ENCODE assay signal across 17 mouse cellular contexts in genomic region chr12:67267409-67267808, GRCm38 (mm10). TPM values are rescaled to one million over a fixed set of nuclear protein-coding genes. Genes with fewer than 3 reads are reported as not detected.
DNase-seq lines count a peak whose midpoint lies in the region; ATAC-seq and TF ChIP-seq lines count a peak whose summit lies in the region.
"Had no signal": no experiment of that assay in that cellular context is flagged by ENCODE, and none has a peak within 500 bp of the region (broad histone marks: within the 10 kb centered on the region; RNA-seq: fewer than 3 reads in every experiment).

No protein-coding gene starts in this region.

- H3K79me2 ChIP-seq in CH12.LX (replicated peaks; ENCODE audit: control insufficient read depth, extremely low read depth, insufficient read depth, poor library complexity, severe bottlenecking) = no peaks in the 10 kb centered on the region

- H3K4me3 ChIP-seq in intestine, embryonic 14.5 days (ENCODE audit: low read depth, low read length) = no peak overlapping the region
- H3K4me3 ChIP-seq in intestine, embryonic 16.5 days (ENCODE audit: low read length) = no peak overlapping the region
- H3K4me3 ChIP-seq in CH12.LX (replicated peaks in 1 of 3; ENCODE audit: low read depth in 2 of 3, low read length in 2 of 3, poor library complexity in 1 of 3) = no peak overlapping the region
- no peak overlapping the region for H3K4me3 ChIP-seq in limb, embryonic 14.5 days (replicated peaks; ENCODE audit: low read length)
- H3K4me3 ChIP-seq: embryonic facial prominence, embryonic 12.5 days; forebrain, embryonic 13.5 days; heart, embryonic 12.5 days; hindbrain, embryonic 10.5 days; kidney, embryonic 15.5 days; midbrain, embryonic 12.5 days had no signal

- dilution Hi-C loops in CH12.LX (cut with MboI; ENCODE audit: extremely low pct_ligation_motif_present, extremely low pct_unique_long_range_greater_than_20kb, low sequenced_read_pairs) = no loop called here

- in situ Hi-C loops in CH12.LX (cut with MboI; ENCODE audit: low pct_ligation_motif_present, low pct_unique_long_range_greater_than_20kb, low sequenced_read_pairs) = no loop called here

- peak; percentile 26 for TF ChIP-seq RAD21 in CH12.LX (IDR thresholded peaks at IDR 0.05; ENCODE audit: low read depth, low read length)

- no peak for ATAC-seq in intestine, embryonic 14.5 days (replicated peaks; ENCODE audit: low FRiP score, low TSS enrichment, low read depth)
- no peak for ATAC-seq in intestine, embryonic 16.5 days
- ATAC-seq in limb, embryonic 14.5 days (ENCODE audit: low FRiP score, low read depth) = no peak
- ATAC-seq: forebrain, embryonic 13.5 days had no signal

- 73% methylated on average over 1 of the region's 1 CpGs for WGBS in intestine, embryonic 14.5 days
- WGBS in intestine, embryonic 16.5 days = 70% methylated on average over 1 of the region's 1 CpGs
- whole genome bisulfite sequencing in limb, embryonic 14.5 days = 84% methylated on average over 1 of the region's 1 CpGs

- no peaks in the 10 kb centered on the region for H3K36me3 ChIP-seq in intestine, embryonic 14.5 days (ENCODE audit: control insufficient read depth, insufficient read depth, low read length)
- no peaks in the 10 kb centered on the region for H3K36me3 ChIP-seq in intestine, embryonic 16.5 days (ENCODE audit: control insufficient read depth, insufficient read depth, low read length)
- no peaks in the 10 kb centered on the region for H3K36me3 ChIP-seq in CH12.LX (replicated peaks in 1 of 2; ENCODE audit: control insufficient read depth in 1 of 2, insufficient read depth in 1 of 2, low read length in 1 of 2)
- no peaks in the 10 kb centered on the region for H3K36me3 ChIP-seq in limb, embryonic 14.5 days (ENCODE audit: control insufficient read depth, insufficient read depth, low read length)
- H3K36me3 ChIP-seq: embryonic facial prominence, embryonic 12.5 days; heart, embryonic 12.5 days; hindbrain, embryonic 10.5 days; kidney, embryonic 15.5 days; midbrain, embryonic 12.5 days had no signal

- no peak for TF ChIP-seq POLR2A in CH12.LX (IDR thresholded peaks at IDR 0.05; ENCODE audit: low read depth, low read length)
- no peak for TF ChIP-seq POLR2A in limb, embryonic 14.5 days (IDR thresholded peaks at IDR 0.05; ENCODE audit: borderline replicate concordance, extremely low read depth, insufficient read depth, insufficient read length)

- H3K27ac ChIP-seq in intestine, embryonic 14.5 days (ENCODE audit: low read depth) = no peak overlapping the region
- H3K27ac ChIP-seq in intestine, embryonic 16.5 days (ENCODE audit: low read length) = no peak overlapping the region
- no peak overlapping the region for H3K27ac ChIP-seq in CH12.LX (ENCODE audit: insufficient read depth, low read depth)
- no peak overlapping the region for H3K27ac ChIP-seq in limb, embryonic 14.5 days (replicated peaks; ENCODE audit: low read depth, low read length)
- H3K27ac ChIP-seq: embryonic facial prominence, embryonic 12.5 days; forebrain, embryonic 13.5 days; hindbrain, embryonic 10.5 days; kidney, embryonic 15.5 days; midbrain, embryonic 12.5 days had no signal

- no peak for TF ChIP-seq CTCF in CH12.LX (conservative IDR thresholded peaks at IDR 0.05 in 1 of 2, IDR thresholded peaks at IDR 0.05 in 1 of 2; ENCODE audit: low read depth in 2 of 2, low read length in 2 of 2)

- no peaks in the 10 kb centered on the region for H3K9me3 ChIP-seq in intestine, embryonic 14.5 days (ENCODE audit: control insufficient read depth, low read length)
- H3K9me3 ChIP-seq in intestine, embryonic 16.5 days (ENCODE audit: control insufficient read depth, low read length) = no peaks in the 10 kb centered on the region
- no peaks in the 10 kb centered on the region for H3K9me3 ChIP-seq in CH12.LX (replicated peaks; ENCODE audit: low read length)
- no peaks in the 10 kb centered on the region for H3K9me3 ChIP-seq in limb, embryonic 14.5 days (ENCODE audit: control insufficient read depth, low read length)
- H3K9me3 ChIP-seq: embryonic facial prominence, embryonic 12.5 days; forebrain, embryonic 13.5 days; heart, embryonic 12.5 days; hindbrain, embryonic 10.5 days; kidney, embryonic 15.5 days; midbrain, embryonic 12.5 days had no signal

- no peak overlapping the region for H3K9ac ChIP-seq in intestine, embryonic 14.5 days (ENCODE audit: low read length)
- H3K9ac ChIP-seq in intestine, embryonic 16.5 days (ENCODE audit: low read depth, low read length) = no peak overlapping the region
- no peak overlapping the region for H3K9ac ChIP-seq in CH12.LX (ENCODE audit: insufficient read depth, low read depth)
- H3K9ac ChIP-seq in limb, embryonic 14.5 days (ENCODE audit: low read depth, low read length, severe bottlenecking) = no peak overlapping the region
- H3K9ac ChIP-seq: embryonic facial prominence, embryonic 12.5 days; forebrain, embryonic 13.5 days; heart, embryonic 12.5 days; kidney, embryonic 15.5 days; midbrain, embryonic 12.5 days had no signal

- no peak overlapping the region for H3K4me2 ChIP-seq in intestine, embryonic 14.5 days (ENCODE audit: low read length)
- H3K4me2 ChIP-seq in intestine, embryonic 16.5 days (ENCODE audit: low read depth, low read length) = no peak overlapping the region
- no peak overlapping the region for H3K4me2 ChIP-seq in CH12.LX (ENCODE audit: insufficient read depth, low read depth, poor library complexity, severe bottlenecking)
- H3K4me2 ChIP-seq in limb, embryonic 14.5 days (replicated peaks; ENCODE audit: low read depth, low read length, severe bottlenecking) = no peak overlapping the region
- H3K4me2 ChIP-seq: embryonic facial prominence, embryonic 12.5 days; forebrain, embryonic 13.5 days; heart, embryonic 12.5 days; kidney, embryonic 15.5 days; midbrain, embryonic 12.5 days had no signal

- no peaks in the 10 kb centered on the region for H3K4me1 ChIP-seq in intestine, embryonic 14.5 days (replicated peaks; ENCODE audit: control insufficient read depth, insufficient read depth, low read length)
- H3K4me1 ChIP-seq in intestine, embryonic 16.5 days (ENCODE audit: control insufficient read depth, insufficient read depth, low read length) = no peaks in the 10 kb centered on the region
- H3K4me1 ChIP-seq in CH12.LX (ENCODE audit: control insufficient read depth in 1 of 2, insufficient read depth in 2 of 2) = no peaks in the 10 kb centered on the region
- no peaks in the 10 kb centered on the region for H3K4me1 ChIP-seq in limb, embryonic 14.5 days (ENCODE audit: control insufficient read depth, insufficient read depth, low read length)
- H3K4me1 ChIP-seq: embryonic facial prominence, embryonic 12.5 days; heart, embryonic 12.5 days; kidney, embryonic 15.5 days; midbrain, embryonic 12.5 days had no signal

- no peak for TF ChIP-seq EP300 in CH12.LX (IDR thresholded peaks at IDR 0.05; ENCODE audit: low read length)

- peak; percentile 54 for DNase-seq in intestine, embryonic 14.5 days (ENCODE audit: low spot score)
- DNase-seq in CH12.LX (ENCODE audit: extremely low read depth) = peak; percentile 22
- DNase-seq in embryo, embryonic 10 days (ENCODE audit: low spot score) = peak; percentile 54
- DNase-seq in limb, embryonic 14.5 days (ENCODE audit: low spot score) = peak; percentile 62
- no peak for DNase-seq in adrenal gland, adult (ENCODE audit: inconsistent age in 2 of 2, low spot score in 1 of 2)
- DNase-seq in thymus, postnatal 25 days = no peak
- DNase-seq in adrenal gland, adult 18-20 months (ENCODE audit: low spot score in 2 of 2) = no peak
- DNase-seq: cerebellum, adult 11-12 months; gastrocnemius, postnatal 14 days had no signal

- no peaks in the 10 kb centered on the region for H3K27me3 ChIP-seq in intestine, embryonic 14.5 days (replicated peaks; ENCODE audit: control insufficient read depth, insufficient read depth, low read length)
- H3K27me3 ChIP-seq in intestine, embryonic 16.5 days (replicated peaks; ENCODE audit: control insufficient read depth, insufficient read depth, low read length) = no peaks in the 10 kb centered on the region
- H3K27me3 ChIP-seq in CH12.LX (replicated peaks) = no peaks in the 10 kb centered on the region
- H3K27me3 ChIP-seq in limb, embryonic 14.5 days (ENCODE audit: control insufficient read depth, insufficient read depth, low read length) = no peaks in the 10 kb centered on the region
- H3K27me3 ChIP-seq: embryonic facial prominence, embryonic 12.5 days; forebrain, embryonic 13.5 days; heart, embryonic 12.5 days; kidney, embryonic 15.5 days; midbrain, embryonic 12.5 days had no signal

TF ChIP-seq in CH12.LX, 34 proteins besides CTCF, POLR2A, EP300 and RAD21:
- no peak for TF ChIP-seq MYC (IDR thresholded peaks at IDR 0.05; ENCODE audit: low read depth, low read length)
- TF ChIP-seq SMC3 (IDR thresholded peaks at IDR 0.05; ENCODE audit: low read depth, low read length) = peak; percentile 9; the same call in 1 of the 2 replicates
- TF ChIP-seq MEF2A (IDR thresholded peaks at IDR 0.05; ENCODE audit: borderline replicate concordance, low read depth, low read length) = no peak
- TF ChIP-seq JUND (conservative IDR thresholded peaks at IDR 0.05; ENCODE audit: low read depth, low read length) = no peak

RNA-seq across cellular contexts. Expression of gene Mdga2, which starts 45.1 kb away (rescaled TPM):
- 0.86 and 0.91 TPM in 2 replicates for polyA plus RNA-seq in intestine, embryonic 14.5 days (2014; fragmentation: Nextera tagmentation; extraction: Ambion mirVana)
- 0.56 and 0.82 TPM in 2 replicates for polyA plus RNA-seq in intestine, embryonic 16.5 days (2015; fragmentation: Nextera tagmentation; extraction: Ambion mirVana)
- total RNA-seq in CH12.LX (2012; rRNA removed) = not detected in 2 replicates
- total RNA-seq in CH12.LX (2014; rRNA removed) = not detected in 2 replicates
- polyA plus RNA-seq in CH12.LX (2012; ENCODE audit: insufficient read length, low read depth) = 0.11 and 0.27 TPM in 2 replicates
- 2.8 and 6.2 TPM in 2 replicates for polyA plus RNA-seq in limb, embryonic 14.5 days (2012; rRNA removed)
- 3.0 and 4.6 TPM in 2 replicates for polyA plus RNA-seq in limb, embryonic 14.5 days (2014; fragmentation: Nextera tagmentation; extraction: Ambion mirVana)
- total RNA-seq in adrenal gland, adult 18-20 months (2021) = 1 to 10 TPM; 2.6 to 5.3 TPM
- total RNA-seq: liver, adult 2 months had no signal
- polyA plus RNA-seq: liver, adult 2 months had no signal

Comparison
In these comparisons a context has a peak if more than half of its experiments do, and no peak if none do; other contexts are left out.
1. DNase-seq: peak in intestine, embryonic 14.5 days (single experiment), CH12.LX (single experiment), embryo, embryonic 10 days (single experiment) and limb, embryonic 14.5 days (single experiment); none in adrenal gland, adult (0 of 2), thymus, postnatal 25 days (single experiment) and adrenal gland, adult 18-20 months (0 of 2).